ENCODE assay signal across 26 mouse cellular contexts in the genomic region with DNA sequence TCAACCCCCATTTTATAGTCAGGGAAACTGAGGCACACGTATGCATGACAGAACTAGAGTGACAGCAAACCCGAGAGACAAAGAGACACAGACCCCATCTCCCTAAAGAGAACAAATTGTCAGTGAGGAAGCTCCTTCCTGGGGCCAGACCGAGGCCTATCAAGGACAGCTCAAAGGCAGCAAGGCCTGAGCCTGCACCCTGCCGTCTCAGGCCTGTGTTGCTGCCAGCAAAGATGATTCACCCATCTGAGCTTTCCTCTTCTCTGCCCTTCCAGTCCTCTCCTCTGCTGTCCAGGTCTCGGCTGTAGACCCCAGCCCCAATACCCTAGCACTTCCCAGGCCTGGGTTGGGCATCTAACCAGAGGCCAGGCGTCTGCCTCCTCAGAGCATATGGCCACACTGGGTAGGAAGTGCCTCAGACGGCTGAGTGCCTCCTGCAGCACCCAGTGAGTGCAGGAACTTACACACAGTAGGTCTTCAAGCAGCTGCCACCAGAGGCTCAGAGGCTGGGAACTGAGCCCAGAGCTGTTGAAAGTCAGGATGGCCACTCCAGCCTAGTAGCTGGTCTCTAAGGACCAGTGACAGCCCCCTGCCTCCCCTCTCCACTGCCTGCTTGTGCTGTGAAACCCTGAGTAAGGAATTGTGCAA. TPM values are rescaled to one million over a fixed set of nuclear protein-coding genes. Genes with fewer than 3 reads are reported as not detected.
DNase-seq lines count a peak whose midpoint lies in the region; ATAC-seq and TF ChIP-seq lines count a peak whose summit lies in the region.
"Had no signal": no experiment of that assay in that cellular context is flagged by ENCODE, and none has a peak within 500 bp of the region (broad histone marks: within the 10 kb centered on the region; RNA-seq: fewer than 3 reads in every experiment).

No protein-coding gene starts in this region.

- no peak for ATAC-seq in limb, embryonic 11.5 days (ENCODE audit: insufficient number of reproducible peaks, low FRiP score, low TSS enrichment, low read depth)
- no peak for ATAC-seq in liver, postnatal 0 days
- ATAC-seq: activated CD4-positive, CD25-positive, alpha-beta regulatory T cell, adult 4 months; hindbrain, embryonic 16.5 days; Patski had no signal

- no peak overlapping the region for H3K4me3 ChIP-seq in limb, embryonic 11.5 days (ENCODE audit: low read depth, low read length)
- no peak overlapping the region for H3K4me3 ChIP-seq in limb, embryonic 10.5 days
- no peak overlapping the region for H3K4me3 ChIP-seq in liver, postnatal 0 days (ENCODE audit: low read depth, low read length)
- H3K4me3 ChIP-seq: embryonic facial prominence, embryonic 15.5 days; forebrain, embryonic 10.5 days; gastrocnemius, adult 2 months; heart, embryonic 13.5 days; lung, embryonic 15.5 days; neural tube, embryonic 13.5 days had no signal

- 68% methylated on average over 7 of the region's 7 CpGs for WGBS in limb, embryonic 11.5 days
- 67% methylated on average over 7 of the region's 7 CpGs for WGBS in limb, embryonic 10.5 days
- 65% methylated on average over 7 of the region's 7 CpGs for WGBS in liver, postnatal 0 days (ENCODE audit: insufficient replicate concordance)

- H3K27ac ChIP-seq in limb, embryonic 11.5 days (replicated peaks; ENCODE audit: low read depth, low read length), result no peak overlapping the region
- H3K27ac ChIP-seq in limb, embryonic 10.5 days, result no peak overlapping the region
- H3K27ac ChIP-seq in liver, postnatal 0 days (ENCODE audit: low read depth), result peak overlapping the region; percentile 62
- H3K27ac ChIP-seq: embryonic facial prominence, embryonic 15.5 days; forebrain, embryonic 10.5 days; gastrocnemius, adult 2 months; heart, embryonic 13.5 days; lung, embryonic 15.5 days; neural tube, embryonic 13.5 days had no signal

- TF ChIP-seq EP300 in liver, postnatal 0 days (IDR thresholded peaks at IDR 0.05; ENCODE audit: low read depth), result no peak

- H3K9me3 ChIP-seq in limb, embryonic 11.5 days (ENCODE audit: control insufficient read depth, low read length), result no peaks in the 10 kb centered on the region
- no peaks in the 10 kb centered on the region for H3K9me3 ChIP-seq in limb, embryonic 10.5 days (replicated peaks)
- H3K9me3 ChIP-seq in liver, postnatal 0 days (ENCODE audit: low read length), result no peaks in the 10 kb centered on the region
- H3K9me3 ChIP-seq: embryonic facial prominence, embryonic 15.5 days; forebrain, embryonic 10.5 days; heart, embryonic 13.5 days; lung, embryonic 15.5 days; neural tube, embryonic 13.5 days had no signal

- H3K9ac ChIP-seq in limb, embryonic 11.5 days (ENCODE audit: low read length), result 0 out of 2 replicates have a peak overlapping the region, but pooled peaks have one; percentile 12
- no peak overlapping the region for H3K9ac ChIP-seq in liver, postnatal 0 days (replicated peaks)
- H3K9ac ChIP-seq: embryonic facial prominence, embryonic 15.5 days; heart, embryonic 13.5 days; lung, embryonic 15.5 days; neural tube, embryonic 13.5 days had no signal

- peaks cover 38% of the 10 kb centered on the region for H3K27me3 ChIP-seq in limb, embryonic 11.5 days (ENCODE audit: control insufficient read depth, insufficient read depth, low read length)
- H3K27me3 ChIP-seq in limb, embryonic 10.5 days (ENCODE audit: low read depth, poor library complexity, severe bottlenecking), result peaks cover 69% of the 10 kb centered on the region
- H3K27me3 ChIP-seq in liver, postnatal 0 days (ENCODE audit: insufficient read depth, low read length), result no peaks in the 10 kb centered on the region; the same call in 1 of the 2 replicates
- H3K27me3 ChIP-seq: Patski had no signal

- no peaks in the 10 kb centered on the region for H3K36me3 ChIP-seq in limb, embryonic 11.5 days (ENCODE audit: control insufficient read depth, insufficient read depth, low read length)
- H3K36me3 ChIP-seq in limb, embryonic 10.5 days, result no peaks in the 10 kb centered on the region
- H3K36me3 ChIP-seq in liver, postnatal 0 days (replicated peaks; ENCODE audit: insufficient read depth, low read length), result no peaks in the 10 kb centered on the region
- H3K36me3 ChIP-seq: embryonic facial prominence, embryonic 15.5 days; forebrain, embryonic 10.5 days; heart, embryonic 13.5 days; lung, embryonic 15.5 days; neural tube, embryonic 13.5 days had no signal

- TF ChIP-seq CTCF in liver, postnatal 0 days (IDR thresholded peaks at IDR 0.05; ENCODE audit: low read depth), result no peak

- H3K4me2 ChIP-seq in limb, embryonic 11.5 days (ENCODE audit: low read depth, severe bottlenecking), result no peak overlapping the region
- no peak overlapping the region for H3K4me2 ChIP-seq in liver, postnatal 0 days (ENCODE audit: low read depth, low read length)
- H3K4me2 ChIP-seq: embryonic facial prominence, embryonic 15.5 days; heart, embryonic 13.5 days; lung, embryonic 15.5 days; neural tube, embryonic 13.5 days had no signal

- peaks cover 6% of the 10 kb centered on the region; the same call in 1 of the 2 replicates for H3K4me1 ChIP-seq in limb, embryonic 11.5 days (ENCODE audit: control insufficient read depth, insufficient read depth, low read length)
- H3K4me1 ChIP-seq in limb, embryonic 10.5 days, result peaks cover 19% of the 10 kb centered on the region
- peaks cover 15% of the 10 kb centered on the region; the same call in 1 of the 2 replicates for H3K4me1 ChIP-seq in liver, postnatal 0 days (ENCODE audit: insufficient read depth)

- peak; percentile 39 for DNase-seq in adrenal gland, postnatal 14 days
- no peak for DNase-seq in adrenal gland, adult 8-10 months
- DNase-seq in limb, embryonic 11.5 days (ENCODE audit: low spot score), result no peak
- DNase-seq in limb, embryonic 10.5 days (ENCODE audit: low spot score), result no peak
- DNase-seq in adipocyte (ENCODE audit: low spot score), result peak; percentile 43
- DNase-seq in liver, postnatal 0 days, result no peak
- no peak for DNase-seq in left cerebral cortex, adult 9 months (ENCODE audit: low spot score in 2 of 2)
- DNase-seq: gastrocnemius, adult 2 months; heart, adult 11 months; heart, postnatal 4 days; kidney, adult 18-20 months; kidney, postnatal 14 days; right cerebral cortex, postnatal 14 days; thymus, postnatal 36 days had no signal

RNA-seq across cellular contexts. Expression of gene Adap1, which starts 1.7 kb away (rescaled TPM):
- total RNA-seq in adrenal gland, postnatal 14 days (2021), result 4.5 and 6.8 TPM in 2 replicates
- total RNA-seq in adrenal gland, adult 8-10 months (2022), result 1 to 10 TPM; 2.5 to 7.0 (median 3.9) TPM
- 0.17 and 0.69 TPM in 2 replicates for polyA plus RNA-seq in limb, embryonic 11.5 days (2014; fragmentation: Nextera tagmentation; extraction: Ambion mirVana)
- 0.26 and 0.46 TPM in 2 replicates for polyA plus RNA-seq in limb, embryonic 10.5 days (2016; fragmentation: Nextera tagmentation; extraction: Ambion mirVana)
- polyA plus RNA-seq in liver, postnatal 0 days (2015; fragmentation: Nextera tagmentation; extraction: Ambion mirVana), result 3.7 and 4.3 TPM in 2 replicates

RNA-seq across cellular contexts. Expression of gene Cox19, which starts 24.1 kb away (rescaled TPM):
- 68.3 and 74.0 TPM in 2 replicates for total RNA-seq in adrenal gland, postnatal 14 days (2021)
- total RNA-seq in adrenal gland, adult 8-10 months (2022), result 10 to 100 TPM; 59.6 to 79.9 (median 66.5) TPM
- polyA plus RNA-seq in limb, embryonic 11.5 days (2014; fragmentation: Nextera tagmentation; extraction: Ambion mirVana), result 117 and 120 TPM in 2 replicates
- 110 and 118 TPM in 2 replicates for polyA plus RNA-seq in limb, embryonic 10.5 days (2016; fragmentation: Nextera tagmentation; extraction: Ambion mirVana)
- 34.4 and 37.1 TPM in 2 replicates for polyA plus RNA-seq in liver, postnatal 0 days (2015; fragmentation: Nextera tagmentation; extraction: Ambion mirVana)

RNA-seq across cellular contexts. Expression of gene Cyp2w1, which starts 25.3 kb away (rescaled TPM):
- not detected in 2 replicates for total RNA-seq in adrenal gland, postnatal 14 days (2021)
- not detected for total RNA-seq in adrenal gland, adult 8-10 months (2022)
- not detected in 2 replicates for polyA plus RNA-seq in limb, embryonic 11.5 days (2014; fragmentation: Nextera tagmentation; extraction: Ambion mirVana)
- not detected in 2 replicates for polyA plus RNA-seq in limb, embryonic 10.5 days (2016; fragmentation: Nextera tagmentation; extraction: Ambion mirVana)
- polyA plus RNA-seq in liver, postnatal 0 days (2015; fragmentation: Nextera tagmentation; extraction: Ambion mirVana), result not detected in 2 replicates
- total RNA-seq: common myeloid progenitor, adult 5-6 weeks; gastrocnemius, adult 2 months; heart, postnatal 4 days; layer of hippocampus, adult 8-10 months; left cerebral cortex, adult 8-10 months; megakaryocyte-erythroid progenitor cell, adult 5-6 weeks had no signal
- polyA plus RNA-seq: activated CD4-positive, CD25-positive, alpha-beta regulatory T cell, adult 4 months; forebrain, embryonic 10.5 days; heart, embryonic 13.5 days; hindbrain, embryonic 16.5 days; lung, embryonic 15.5 days; neural tube, embryonic 13.5 days; Patski had no signal

RNA-seq across cellular contexts. Expression of gene Gpr146, which starts 50.4 kb away (rescaled TPM):
- total RNA-seq in adrenal gland, postnatal 14 days (2021), result 12.1 and 14.8 TPM in 2 replicates
- 10 to 100 TPM; 13.6 to 25.0 (median 18.1) TPM for total RNA-seq in adrenal gland, adult 8-10 months (2022)
- 1.9 and 2.3 TPM in 2 replicates for polyA plus RNA-seq in limb, embryonic 11.5 days (2014; fragmentation: Nextera tagmentation; extraction: Ambion mirVana)
- polyA plus RNA-seq in limb, embryonic 10.5 days (2016; fragmentation: Nextera tagmentation; extraction: Ambion mirVana), result 2.2 and 2.3 TPM in 2 replicates
- polyA plus RNA-seq in liver, postnatal 0 days (2015; fragmentation: Nextera tagmentation; extraction: Ambion mirVana), result 14.5 and 14.7 TPM in 2 replicates

Comparison
In these comparisons a context has a peak if more than half of its experiments do, and no peak if none do; other contexts are left out.
1. DNase-seq: peak in adrenal gland, postnatal 14 days (single experiment) and adipocyte (single experiment); none in adrenal gland, adult 8-10 months (single experiment), limb, embryonic 11.5 days (single experiment), limb, embryonic 10.5 days (single experiment), liver, postnatal 0 days (single experiment) and left cerebral cortex, adult 9 months (0 of 2).